Mouse (Mus musculus) left cerebral cortex, adult 2 months (tissue): Measurements from ENCODE around the gene Gm648. TPM values are rescaled to one million over a fixed set of nuclear protein-coding genes. Genes with fewer than 3 reads are reported as not detected.
"Not testable (repeated sequence)": the region's sequence is repeated elsewhere in the genome, so short reads cannot be mapped to it uniquely, and the experiment has no call there.

Experiments used
- DNase-seq, 2 experiments: peaks; one replicate each; pipeline ENCODE4 v3.0.0; 2021 to 2022; ENCODE audit warnings: low spot score in 2 of 2, mixed read lengths in 1 of 2; ENCODE audit errors: extremely low spot score in 1 of 2
- H3K27ac ChIP-seq: fragments of 200-600 bp; 2 replicates; pipeline ENCODE4 v1.8.1; 2022
- H3K4me3 ChIP-seq: fragments of 200-600 bp; 2 replicates; pipeline ENCODE4 v1.8.1; 2022
- CTCF ChIP-seq: fragments of 200-600 bp; IDR thresholded peaks from 2 replicates; pipeline ENCODE4 v1.8.1; 2022; ENCODE audit warnings: antibody characterized with exemption, mild to moderate bottlenecking, moderate library complexity
- intact Hi-C: fragments of 180-260 bp; cut with DNase I; formaldehyde crosslinking; loops from one replicate; pipeline ENCODE4 v1.15.1; 2025
- long read RNA-seq, 2 experiments: library from polyadenylated mRNA; stranded (forward); transcript quantifications; one replicate each; pipeline ENCODE4 v2.0.0; 2021; ENCODE audit warnings: borderline mapping rate in 2 of 2
- microRNA-seq, 2 experiments: library from miRNA; unstranded; fragments of <30 nt; microRNA quantifications; one replicate each; pipeline ENCODE4 v1.2.0; 2021
- total RNA-seq, 2 experiments: library from RNA; stranded (reverse); gene quantifications; 2 replicates each; pipeline ENCODE4 v1.2.3; 2021

Gene Gm648
- not detected for total RNA-seq
- long read RNA-seq, experiment 1: 0 reads
- long read RNA-seq, experiment 2: 0 reads

- no peak for TF ChIP-seq CTCF
- intact Hi-C loops: no loop called here
- no peak within 1 kb of the TSS for H3K27ac ChIP-seq
- H3K4me3 ChIP-seq: no peak within 1 kb of the TSS
- DNase-seq: no peak
Measured at GRCm38 (mm10) chrX:56549506-56549905, at the start of gene Gm648. TSS of gene Gm648 (minus strand) at chrX:56549606.

GRCm38 (mm10) chrX:56597887-56598640 is 48.7 kb upstream of the Gm648 start, which contains the start of gene Mmgt1:
TSS of gene Mmgt1 (minus strand) at chrX:56598069.
- TF ChIP-seq CTCF: no peak
- intact Hi-C loops: loop anchor here (5.0 to 10.0 kb wide), 2 partner anchors 143 to 454 kb away; partner anchors contain the start of genes Htatsf1 and Ints6l
- H3K27ac ChIP-seq: peak within 1 kb of the TSS; percentile 72; the same call in 1 of the 2 replicates
- peak; percentile 87 to 91 for DNase-seq
- H3K4me3 ChIP-seq: peak within 1 kb of the TSS; percentile 70

DNA sequence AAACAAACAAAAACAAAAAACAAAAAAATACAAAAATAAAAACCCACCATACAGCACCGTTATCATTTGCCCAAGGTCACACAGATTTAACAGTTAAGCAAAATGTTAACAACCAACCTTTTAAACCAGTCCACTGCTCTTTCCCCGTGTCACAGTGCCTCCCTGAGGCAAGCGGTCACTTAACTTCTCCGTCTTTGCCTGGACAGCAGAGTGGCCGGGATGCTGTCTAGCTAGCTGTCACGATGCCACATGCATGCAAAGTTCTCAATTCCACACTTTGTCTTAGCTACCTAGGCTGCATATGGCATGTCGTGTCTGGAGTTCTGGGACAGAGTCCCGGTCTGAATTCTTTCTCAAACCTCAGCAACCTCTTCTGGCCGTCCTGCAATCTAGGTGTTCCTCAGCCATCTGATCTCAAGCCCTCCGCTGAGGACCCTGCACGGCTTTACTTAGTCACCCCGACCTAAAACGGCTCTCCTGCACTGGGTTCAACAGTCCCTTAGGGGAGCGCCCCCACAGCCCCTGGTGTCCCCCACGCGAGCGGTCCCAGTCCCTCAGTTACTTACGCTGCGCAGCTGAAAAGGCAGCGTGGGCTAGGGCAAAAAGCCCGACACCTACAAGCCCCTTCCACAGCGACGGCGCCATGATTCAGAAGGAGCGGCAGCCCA is 47.9 kb upstream of the Gm648 start:
- peak overlapping the region; percentile 70 for H3K4me3 ChIP-seq
- no peak; the same call in 1 of the 2 replicates for TF ChIP-seq CTCF
- H3K27ac ChIP-seq: peak overlapping the region; percentile 72; the same call in 1 of the 2 replicates
- intact Hi-C loops: loop anchor here (5.0 to 10.0 kb wide), 2 partner anchors 143 to 455 kb away; partner anchors contain the start of genes Htatsf1 and Ints6l
- DNase-seq: no peak

DNA sequence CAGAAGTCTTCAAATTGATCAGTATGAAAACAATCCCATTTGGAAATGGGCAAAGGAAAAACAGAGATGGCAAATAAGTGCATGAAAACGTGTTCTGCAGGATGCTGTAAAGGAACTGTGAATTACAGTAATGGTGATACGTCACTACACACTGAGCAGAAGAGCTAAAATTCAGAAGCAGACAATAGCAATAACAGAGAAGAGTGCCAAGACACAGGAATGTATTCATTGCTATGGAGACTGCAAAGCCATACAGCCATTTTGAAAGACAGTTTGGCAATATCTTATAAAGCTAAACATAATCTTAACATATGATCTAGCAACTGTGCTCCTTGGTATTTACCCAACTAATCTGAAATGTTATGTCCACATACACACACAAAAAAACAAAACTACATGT is 28.8 kb upstream of the Gm648 start:
- no peak overlapping the region for H3K4me3 ChIP-seq
- H3K27ac ChIP-seq: no peak overlapping the region
- DNase-seq: no peak
- intact Hi-C loops: no loop called here
- no peak for TF ChIP-seq CTCF

GRCm38 (mm10) chrX:56572465-56572864 is 23.1 kb upstream of the Gm648 start:
- intact Hi-C loops: no loop called here
- H3K27ac ChIP-seq: no peak overlapping the region
- H3K4me3 ChIP-seq: no peak overlapping the region
- DNase-seq: no peak
- peak; percentile 52 for TF ChIP-seq CTCF

DNA sequence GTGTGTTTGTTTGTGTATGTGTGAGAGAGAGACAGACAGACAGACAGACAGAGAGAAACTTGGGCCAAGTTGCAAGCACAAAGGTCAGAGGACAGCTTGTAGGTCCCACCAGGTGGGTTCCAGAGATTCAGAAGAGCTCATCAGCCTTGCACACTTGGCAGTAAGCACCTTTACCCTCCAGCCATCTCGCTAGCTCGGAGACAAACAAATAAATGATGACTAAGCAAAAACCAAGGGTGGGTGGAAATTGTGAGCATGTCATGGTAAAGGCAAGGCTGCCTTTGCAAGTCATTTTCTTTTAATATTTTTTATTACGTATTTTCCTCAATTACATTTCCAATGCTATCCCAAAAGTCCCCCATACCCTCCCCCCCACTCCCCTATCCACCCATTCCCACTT is 4.2 kb upstream of the Gm648 start:
- Histone ChIP-seq H3K4me3 (no peak overlapping the region), H3K27ac (no peak overlapping the region)
- no peak for DNase-seq
- intact Hi-C loops: loop anchor here (10.0 kb wide), 1 partner anchor 61 kb away; no protein-coding TSS in a partner anchor
- TF ChIP-seq CTCF: no peak

DNA sequence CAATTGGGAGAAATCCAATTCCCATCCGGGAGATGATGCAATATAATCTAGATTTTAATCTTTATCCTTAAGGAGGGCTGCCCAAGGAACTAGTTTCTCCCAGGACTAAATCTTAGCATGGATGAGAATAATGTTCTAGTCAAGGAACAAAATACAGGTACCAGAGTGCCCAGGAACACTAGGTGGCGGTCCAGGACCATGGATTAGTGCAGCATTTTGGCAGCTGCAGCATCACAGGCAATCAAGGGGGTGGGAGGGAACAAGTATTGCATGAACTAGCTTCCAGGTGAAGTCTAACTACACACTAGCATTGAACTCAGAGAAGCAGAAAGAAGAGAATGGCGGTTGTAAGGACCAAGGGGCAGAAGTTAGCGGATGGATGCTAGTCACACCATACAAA is 12.2 kb downstream of the Gm648 start:
- Histone ChIP-seq H3K4me3 (no peak overlapping the region), H3K27ac (no peak overlapping the region)
- intact Hi-C loops: loop anchor here (10.0 kb wide), 2 partner anchors 298 to 578 kb away; no protein-coding TSS in a partner anchor
- TF ChIP-seq CTCF: peak; percentile 47
- peak; percentile 18 to 24 for DNase-seq

DNA sequence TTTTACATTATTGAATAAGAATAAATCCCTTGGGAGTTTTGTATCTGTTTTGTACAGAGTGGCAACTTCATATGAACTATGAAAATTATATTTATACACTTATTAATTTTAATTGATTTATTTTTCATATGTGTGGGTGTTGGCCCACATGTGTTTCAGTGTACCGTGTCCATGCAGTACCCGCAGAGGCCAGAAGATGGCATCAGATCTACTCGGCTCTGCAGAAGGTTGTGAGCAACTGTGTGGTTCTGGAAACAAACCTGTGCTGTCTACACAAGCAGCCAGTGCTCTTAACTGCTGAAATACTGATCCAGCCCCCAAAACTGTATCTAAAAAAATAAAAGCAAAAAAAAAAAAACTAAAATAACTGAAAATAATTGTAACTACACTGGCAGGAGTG is 18.1 kb downstream of the Gm648 start:
- Histone ChIP-seq H3K4me3 (no peak overlapping the region), H3K27ac (no peak overlapping the region)
- peak; percentile 45 to 62 for DNase-seq
- intact Hi-C loops: loop anchor here (10.0 kb wide), 2 partner anchors 304 to 584 kb away; no protein-coding TSS in a partner anchor
- TF ChIP-seq CTCF: peak; percentile 69

GRCm38 (mm10) chrX:56524442-56524841 is 25.0 kb downstream of the Gm648 start, which contains the start of gene Gm10477:
TSS of gene Gm10477 (plus strand) at chrX:56524742.
- H3K27ac ChIP-seq, H3K4me3 ChIP-seq, intact Hi-C loops, DNase-seq: not testable (repeated sequence)

- Histone ChIP-seq H3K27ac (no peak overlapping the region), H3K4me3 (no peak overlapping the region)
- TF ChIP-seq CTCF: no peak
- no peak for DNase-seq
- intact Hi-C loops: no loop called here
Measured at GRCm38 (mm10) chrX:56497241-56497640, 52.2 kb downstream of the Gm648 start.

Small RNA genes within 50 kb of the gene (microRNA-seq; reads per million reads assigned to microRNA genes)
- gene Mir5116: 0.72 to 0.73 reads per million in 2 experiments

Other genes starting within 250 kb of the Gm648 start
- gene Zfp449, start 203.2 kb downstream of the Gm648 start, total RNA-seq: 1 to 10 TPM; 3.9 to 4.0 TPM
- gene Smim10l2a, start 175.0 kb downstream of the Gm648 start, total RNA-seq: 10 to 100 TPM; 15.6 to 23.0 TPM
- not detected for gene Gm2174, start 101.6 kb downstream of the Gm648 start, total RNA-seq
- gene Ints6l, start 94.7 kb downstream of the Gm648 start, total RNA-seq: 10 to 100 TPM; 35.1 to 40.5 TPM
- not detected for gene Gm10477, start 24.9 kb downstream of the Gm648 start, total RNA-seq
- gene Mmgt1, start 48.5 kb upstream of the Gm648 start, total RNA-seq: 10 to 100 TPM; 25.7 TPM
- 100 to 1,000 TPM; 103 to 117 TPM for gene Slc9a6, start 60.2 kb upstream of the Gm648 start, total RNA-seq
- 10 to 100 TPM; 89.4 to 94.0 TPM for gene Fhl1, start 182.2 kb upstream of the Gm648 start, total RNA-seq